Mouse (Mus musculus) megakaryocyte, embryonic 14.5 days (primary cell): ENCODE measurements around the gene Popdc3.

Experiments
- FLI1 ChIP-seq: IDR thresholded peaks from 2 replicates; pipeline ENCODE4 v1.6.1; 2012; ENCODE audit warnings: low read length, inconsistent platforms, mixed read lengths
- GATA1 ChIP-seq: IDR thresholded peaks from 3 replicates; pipeline ENCODE4 v1.6.1; 2012; ENCODE audit warnings: mixed read lengths, low read length, inconsistent platforms, borderline replicate concordance

GRCm38 (mm10) chr10:45233351-45233750, 55.5 kb downstream of the Popdc3 start:
- TF ChIP-seq GATA1 (no peak), FLI1 (no peak)
